Mouse (Mus musculus) heart, postnatal 0 days (tissue): ENCODE measurements around the gene Ldhc. TPM values are rescaled to one million over a fixed set of nuclear protein-coding genes. Genes with fewer than 3 reads are reported as not detected.

Experiments used
- ATAC-seq: fragments of 200-750 bp; cut with Nextera tagmentation; 2 replicates; pipeline ENCODE4 v1.8.0; 2017; ENCODE audit warnings: low read depth, moderate number of reproducible peaks, moderate library complexity; ENCODE audit not compliant: insufficient read depth
- DNase-seq: peaks from one replicate; pipeline ENCODE4 v3.0.0-alpha.2; 2016; ENCODE audit warnings: low spot score
- H3K27ac ChIP-seq: fragments of 300-500 bp; sonication (generic); 2 replicates; pipeline ENCODE4 v1.5.1; 2014; ENCODE audit warnings: low read depth, mild to moderate bottlenecking
- H3K27me3 ChIP-seq: fragments of 300-500 bp; sonication (generic); 2 replicates; pipeline ENCODE4 v1.6.1; 2014; ENCODE audit warnings: low read length, mixed read lengths; ENCODE audit not compliant: control insufficient read depth, insufficient read depth
- H3K36me3 ChIP-seq: fragments of 300-500 bp; sonication (generic); replicated peaks from 2 replicates; pipeline ENCODE4 v1.6.1; 2014; ENCODE audit warnings: low read length, mixed read lengths; ENCODE audit not compliant: control insufficient read depth, insufficient read depth
- H3K4me1 ChIP-seq: fragments of 300-500 bp; sonication (generic); 2 replicates; pipeline ENCODE4 v1.6.1; 2014; ENCODE audit warnings: antibody characterized with exemption; ENCODE audit not compliant: control insufficient read depth, insufficient read depth
- H3K4me2 ChIP-seq: fragments of 300-500 bp; sonication (generic); 2 replicates; pipeline ENCODE4 v1.6.1; 2014; ENCODE audit warnings: low read depth, mild to moderate bottlenecking, low read length, moderate library complexity
- H3K4me3 ChIP-seq: fragments of 300-500 bp; sonication (generic); 2 replicates; pipeline ENCODE4 v1.5.1; 2014; ENCODE audit warnings: low read depth, low read length
- H3K9ac ChIP-seq: fragments of 300-500 bp; sonication (generic); replicated peaks from 2 replicates; pipeline ENCODE4 v1.6.1; 2014; ENCODE audit warnings: low read depth, low read length, mixed read lengths
- H3K9me3 ChIP-seq: fragments of 300-500 bp; sonication (generic); replicated peaks from 2 replicates; pipeline ENCODE4 v1.6.1; 2016; ENCODE audit warnings: low read length; ENCODE audit not compliant: control insufficient read depth
- CTCF ChIP-seq: IDR thresholded peaks from 2 replicates; pipeline ENCODE4 v1.5.1; 2016; ENCODE audit warnings: antibody characterized with exemption, control low read depth, low read depth
- EP300 ChIP-seq: IDR thresholded peaks from 2 replicates; pipeline ENCODE4 v1.6.1; 2016; ENCODE audit warnings: antibody characterized with exemption, low read depth
- WGBS: fragments of 180-500 bp; shearing (Covaris S2); extraction: QIAGEN DNeasy Blood & Tissue Kit; methylation state at CpG from one replicate; pipeline ENCODE4 v1.1.7; 2014; 5-methylcytosine and 5-hydroxymethylcytosine counted together
- polyA plus RNA-seq: library from polyadenylated mRNA; unstranded; fragments of >200 nt; fragmentation: Nextera tagmentation; extraction: Ambion mirVana; gene quantifications from 2 replicates; pipeline ENCODE4 v1.2.1, GENCODE M21; 2015
- total RNA-seq: library from RNA; depleted of rRNA; stranded (reverse); fragments of >200 nt; gene quantifications from 2 replicates; pipeline ENCODE4 v1.2.3, GENCODE M21; 2014; ENCODE audit warnings: low replicate concordance; rRNA removed

The Ldhc gene
- total and polyA plus RNA-seq, 2 experiments from 2014 or later = not detected

- H3K9me3 ChIP-seq = no peaks in the 10 kb centered on the region
- H3K4me2 ChIP-seq = peak within 1 kb of the TSS; percentile 70
- peak within 1 kb of the TSS; percentile 94 for H3K27ac ChIP-seq
- TF ChIP-seq EP300 = peak; percentile 68; the same call in 1 of the 2 replicates
- TF ChIP-seq CTCF = no peak
- ATAC-seq (peak; percentile 93), DNase-seq (peak; percentile 88)
- WGBS = under 1% methylated on average over 70 of the region's 75 CpGs
- no peaks in the 10 kb centered on the region for H3K36me3 ChIP-seq
- H3K4me3 ChIP-seq = peak within 1 kb of the TSS; percentile 73
- H3K27me3 ChIP-seq = no peaks in the 10 kb centered on the region
- peaks cover 22% of the 10 kb centered on the region for H3K4me1 ChIP-seq
- peak within 1 kb of the TSS; percentile 67 for H3K9ac ChIP-seq
Observed at GRCm38 (mm10) chr7:46919551-46920176, 58.7 kb downstream of the Ldhc start, which contains the start of gene Tsg101. Gene Tsg101 (minus strand): TSS chr7:46919969.

- no peak overlapping the region for H3K4me3 ChIP-seq
- no peak for DNase-seq
- H3K9ac ChIP-seq = no peak overlapping the region
- H3K27me3 ChIP-seq = no peaks in the 10 kb centered on the region
- WGBS = 65% methylated on average over 4 of the region's 4 CpGs
- H3K4me2 ChIP-seq = no peak overlapping the region
- H3K27ac ChIP-seq = no peak overlapping the region
- TF ChIP-seq EP300 (no peak), CTCF (no peak)
- H3K36me3 ChIP-seq = peaks cover 4% of the 10 kb centered on the region; the same call in 1 of the 2 replicates
- peaks cover 22% of the 10 kb centered on the region for H3K4me1 ChIP-seq
- H3K9me3 ChIP-seq = no peaks in the 10 kb centered on the region
- ATAC-seq = no peak
Observed at GRCm38 (mm10) chr7:46922075-46922474, 61.1 kb downstream of the Ldhc start.

Other genes with a start within 250 kb of the Ldhc start
- gene Sergef, start 221.4 kb upstream of the Ldhc start, total RNA-seq = 7.9 and 9.8 TPM in 2 replicates
- 7.5 and 7.7 TPM in 2 replicates for gene Sergef, start 221.4 kb upstream of the Ldhc start, polyA plus RNA-seq
- gene Tph1, start 188.7 kb upstream of the Ldhc start, total RNA-seq = 1.7 TPM in 1 of 2 replicates, not detected in the other
- gene Tph1, start 188.7 kb upstream of the Ldhc start, polyA plus RNA-seq = 0.70 and 0.86 TPM in 2 replicates
- 4.2 and 7.5 TPM in 2 replicates for gene Saal1, start 150.5 kb upstream of the Ldhc start, total RNA-seq
- 7.0 and 7.5 TPM in 2 replicates for gene Saal1, start 150.5 kb upstream of the Ldhc start, polyA plus RNA-seq
- gene Saa3, start 145.5 kb upstream of the Ldhc start, total RNA-seq = not detected in 2 replicates
- gene Saa3, start 145.5 kb upstream of the Ldhc start, polyA plus RNA-seq = 0.29 and 0.36 TPM in 2 replicates
- gene Saa4, start 128.6 kb upstream of the Ldhc start, total RNA-seq = not detected in 2 replicates
- not detected in 2 replicates for gene Saa4, start 128.6 kb upstream of the Ldhc start, polyA plus RNA-seq
- gene Saa1, start 118.2 kb upstream of the Ldhc start, total RNA-seq = not detected in 2 replicates
- gene Saa1, start 118.2 kb upstream of the Ldhc start, polyA plus RNA-seq = not detected in 2 replicates
- gene Saa2, start 109.4 kb upstream of the Ldhc start, total RNA-seq = not detected in 2 replicates
- not detected in 2 replicates for gene Saa2, start 109.4 kb upstream of the Ldhc start, polyA plus RNA-seq
- gene Hps5, start 65.1 kb upstream of the Ldhc start, total RNA-seq = 7.9 and 23.9 TPM in 2 replicates
- 5.6 and 6.3 TPM in 2 replicates for gene Hps5, start 65.1 kb upstream of the Ldhc start, polyA plus RNA-seq
- 29.0 and 40.4 TPM in 2 replicates for gene Gtf2h1, start 65.1 kb upstream of the Ldhc start, total RNA-seq
- gene Gtf2h1, start 65.1 kb upstream of the Ldhc start, polyA plus RNA-seq = 22.8 and 24.0 TPM in 2 replicates
- gene Ldha, start 19.7 kb upstream of the Ldhc start, total RNA-seq = 1,604 and 1,792 TPM in 2 replicates
- gene Ldha, start 19.7 kb upstream of the Ldhc start, polyA plus RNA-seq = 1,609 and 1,727 TPM in 2 replicates
- gene Tsg101, start 58.8 kb downstream of the Ldhc start, total RNA-seq = 107 and 116 TPM in 2 replicates
- gene Tsg101, start 58.8 kb downstream of the Ldhc start, polyA plus RNA-seq = 160 and 164 TPM in 2 replicates
- gene Uevld, start 97.3 kb downstream of the Ldhc start, total RNA-seq = 8.1 and 10.5 TPM in 2 replicates
- 4.4 TPM in 2 replicates for gene Uevld, start 97.3 kb downstream of the Ldhc start, polyA plus RNA-seq
- not detected in 2 replicates for gene Gm9999, start 122.4 kb downstream of the Ldhc start, total RNA-seq
- not detected in 2 replicates for gene Gm9999, start 122.4 kb downstream of the Ldhc start, polyA plus RNA-seq
- 8.7 and 9.4 TPM in 2 replicates for gene Spty2d1, start 147.2 kb downstream of the Ldhc start, total RNA-seq
- gene Spty2d1, start 147.2 kb downstream of the Ldhc start, polyA plus RNA-seq = 7.7 and 7.8 TPM in 2 replicates
- 12.8 and 18.5 TPM in 2 replicates for gene Tmem86a, start 189.4 kb downstream of the Ldhc start, total RNA-seq
- 32.0 and 32.3 TPM in 2 replicates for gene Tmem86a, start 189.4 kb downstream of the Ldhc start, polyA plus RNA-seq